Mouse (Mus musculus) CH12.LX (cell line): Measurements from ENCODE around the gene Usp40. TPM values are rescaled to one million over a fixed set of nuclear protein-coding genes. Genes with fewer than 3 reads are reported as not detected.

ENCODE experiments used
- DNase-seq: peaks from one replicate; pipeline ENCODE4 v3.0.0-alpha.2; 2013; ENCODE audit errors: extremely low read depth
- H3K27ac ChIP-seq: 2 replicates; pipeline ENCODE4 v1.5.1; 2012; ENCODE audit warnings: low read depth, mild to moderate bottlenecking, control low read depth, moderate library complexity; ENCODE audit not compliant: insufficient read depth
- H3K27me3 ChIP-seq: replicated peaks from 2 replicates; pipeline ENCODE3; 2012; ENCODE audit warnings: inconsistent platforms
- H3K36me3 ChIP-seq, 2 experiments: replicated peaks in 1 of 2; 2 replicates each; pipeline versions ENCODE3 to v1.6.1; 2012; ENCODE audit warnings: inconsistent platforms in 1 of 2, low read length in 1 of 2, mild to moderate bottlenecking in 1 of 2, mixed read lengths in 1 of 2, moderate library complexity in 1 of 2; ENCODE audit not compliant: control insufficient read depth in 1 of 2, insufficient read depth in 1 of 2
- H3K4me1 ChIP-seq, 2 experiments: 2 replicates each; pipeline ENCODE4 v1.6.1; 2012; ENCODE audit warnings: inconsistent platforms in 1 of 2, moderate library complexity in 1 of 2; ENCODE audit not compliant: insufficient read depth in 2 of 2, control insufficient read depth in 1 of 2
- H3K4me2 ChIP-seq: 2 replicates; pipeline ENCODE4 v1.6.1; 2012; ENCODE audit warnings: low read depth, mild to moderate bottlenecking, control low read depth; ENCODE audit not compliant: poor library complexity, insufficient read depth, severe bottlenecking
- H3K4me3 ChIP-seq, 3 experiments: fragments of 150-350 bp in 1 of 3; sonication (generic) in 1 of 3; replicated peaks in 1 of 3; 2 replicates each; pipeline versions ENCODE3 to v1.5.1; 2011 to 2012; ENCODE audit warnings: low read depth in 2 of 3, low read length in 2 of 3, mild to moderate bottlenecking in 2 of 3, moderate library complexity in 2 of 3, control low read depth in 1 of 3, improper control_type of control experiment in 1 of 3, inconsistent platforms in 1 of 3, mixed read lengths in 1 of 3; ENCODE audit not compliant: poor library complexity in 1 of 3
- H3K79me2 ChIP-seq: replicated peaks from 2 replicates; pipeline ENCODE4 v1.6.1; 2012; ENCODE audit warnings: mild to moderate bottlenecking, moderate library complexity; ENCODE audit not compliant: control insufficient read depth, poor library complexity, insufficient read depth, severe bottlenecking; ENCODE audit errors: extremely low read depth
- H3K9ac ChIP-seq: 2 replicates; pipeline ENCODE4 v1.6.1; 2012; ENCODE audit warnings: low read depth, mild to moderate bottlenecking, control low read depth, moderate library complexity; ENCODE audit not compliant: insufficient read depth
- H3K9me3 ChIP-seq: replicated peaks from 2 replicates; pipeline ENCODE3; 2012; ENCODE audit warnings: low read length, inconsistent platforms, mixed read lengths
- CHD1 ChIP-seq: IDR thresholded peaks from 2 replicates; pipeline ENCODE4 v1.6.1; 2012; ENCODE audit warnings: low read depth, low read length, improper control_type of control experiment, inconsistent platforms
- CHD2 ChIP-seq: IDR thresholded peaks from 2 replicates; pipeline ENCODE4 v1.6.1; 2011; ENCODE audit warnings: low read length, improper control_type of control experiment
- CTCF ChIP-seq, 2 experiments: IDR thresholded peaks in 1 of 2; conservative IDR thresholded peaks in 1 of 2; 2 replicates each; pipeline ENCODE4 v1.5.1; 2011 to 2012; ENCODE audit warnings: low read depth in 2 of 2, low read length in 2 of 2, improper control_type of control experiment in 1 of 2, inconsistent platforms in 1 of 2, mild to moderate bottlenecking in 1 of 2, moderate library complexity in 1 of 2
- E2F4 ChIP-seq: IDR thresholded peaks from 2 replicates; pipeline ENCODE4 v1.6.1; 2011; ENCODE audit warnings: low read depth, low read length, improper control_type of control experiment; ENCODE audit not compliant: insufficient replicate concordance
- ETS1 ChIP-seq: conservative IDR thresholded peaks from 2 replicates; pipeline ENCODE4 v1.6.1; 2012; ENCODE audit warnings: low read depth, mild to moderate bottlenecking, inconsistent platforms, low read length, improper control_type of control experiment, moderate library complexity
- HCFC1 ChIP-seq: IDR thresholded peaks from 2 replicates; pipeline ENCODE4 v1.6.1; 2012; ENCODE audit warnings: low read depth, mild to moderate bottlenecking, inconsistent platforms, low read length, improper control_type of control experiment
- IRF4 ChIP-seq: IDR thresholded peaks from 2 replicates; pipeline ENCODE4 v1.6.1; 2014; ENCODE audit warnings: low read depth, mild to moderate bottlenecking, inconsistent platforms, low read length, improper control_type of control experiment
- JUN ChIP-seq: IDR thresholded peaks from 2 replicates; pipeline ENCODE4 v1.6.1; 2011; ENCODE audit warnings: low read depth, mild to moderate bottlenecking, low read length, improper control_type of control experiment, moderate library complexity; ENCODE audit not compliant: insufficient read depth
- JUND ChIP-seq: conservative IDR thresholded peaks from 2 replicates; pipeline ENCODE4 v1.6.1; 2011; ENCODE audit warnings: low read depth, low read length, improper control_type of control experiment
- KAT2A ChIP-seq: IDR thresholded peaks from 2 replicates; pipeline ENCODE4 v1.6.1; 2012; ENCODE audit warnings: low read length, improper control_type of control experiment, inconsistent platforms; ENCODE audit not compliant: insufficient replicate concordance
- MAFK ChIP-seq: IDR thresholded peaks from 2 replicates; pipeline ENCODE4 v1.6.1; 2011; ENCODE audit warnings: low read length, improper control_type of control experiment; ENCODE audit not compliant: insufficient replicate concordance
- MAX ChIP-seq: IDR thresholded peaks from 2 replicates; pipeline ENCODE4 v1.6.1; 2011; ENCODE audit warnings: low read length, improper control_type of control experiment
- MEF2A ChIP-seq: IDR thresholded peaks from 2 replicates; pipeline ENCODE4 v1.6.1; 2014; ENCODE audit warnings: low read depth, mild to moderate bottlenecking, inconsistent platforms, low read length, improper control_type of control experiment, borderline replicate concordance
- MYC ChIP-seq: IDR thresholded peaks from 2 replicates; pipeline ENCODE4 v1.6.1; 2011; ENCODE audit warnings: low read depth, mild to moderate bottlenecking, improper control_type of control experiment, low read length
- NRF1 ChIP-seq: IDR thresholded peaks from 2 replicates; pipeline ENCODE4 v1.6.1; 2014; ENCODE audit warnings: low read depth, mild to moderate bottlenecking, inconsistent platforms, low read length, improper control_type of control experiment, moderate library complexity
- POLR2A ChIP-seq: IDR thresholded peaks from 2 replicates; pipeline ENCODE4 v1.6.1; 2011; ENCODE audit warnings: low read depth, mild to moderate bottlenecking, improper control_type of control experiment, low read length
- POLR2AphosphoS2 ChIP-seq: IDR thresholded peaks from 2 replicates; pipeline ENCODE4 v1.6.1; 2011; ENCODE audit warnings: low read depth, low read length, improper control_type of control experiment
- RAD21 ChIP-seq: IDR thresholded peaks from 2 replicates; pipeline ENCODE4 v1.6.1; 2011; ENCODE audit warnings: low read depth, mild to moderate bottlenecking, low read length, improper control_type of control experiment, moderate library complexity
- RCOR1 ChIP-seq: conservative IDR thresholded peaks from 2 replicates; pipeline ENCODE4 v1.6.1; 2012; ENCODE audit warnings: low read depth, mild to moderate bottlenecking, inconsistent platforms, low read length, improper control_type of control experiment
- SIN3A ChIP-seq: IDR thresholded peaks from 2 replicates; pipeline ENCODE4 v1.6.1; 2012; ENCODE audit warnings: low read length, improper control_type of control experiment, inconsistent platforms
- TBP ChIP-seq: conservative IDR thresholded peaks from 2 replicates; pipeline ENCODE4 v1.6.1; 2011; ENCODE audit warnings: low read depth, low read length, improper control_type of control experiment
- TCF12 ChIP-seq: IDR thresholded peaks from 2 replicates; pipeline ENCODE4 v1.6.1; 2014; ENCODE audit warnings: low read depth, mild to moderate bottlenecking, inconsistent platforms, low read length, improper control_type of control experiment
- USF1 ChIP-seq: IDR thresholded peaks from 2 replicates; pipeline ENCODE4 v1.6.1; 2014; ENCODE audit warnings: low read depth, mild to moderate bottlenecking, inconsistent platforms, low read length, improper control_type of control experiment
- ZKSCAN1 ChIP-seq: IDR thresholded peaks from 2 replicates; pipeline ENCODE4 v1.6.1; 2012; ENCODE audit warnings: low read depth, inconsistent platforms, low read length, improper control_type of control experiment, borderline replicate concordance
- ZMIZ1 ChIP-seq: IDR thresholded peaks from 2 replicates; pipeline ENCODE4 v1.6.1; 2012; ENCODE audit warnings: low read depth, mild to moderate bottlenecking, inconsistent platforms, low read length, improper control_type of control experiment
- dilution Hi-C: fragments of 300-500 bp; cut with MboI; formaldehyde crosslinking; loops from 2 replicates; pipeline ENCODE4 v1.14.3; 2020; ENCODE audit warnings: low sequenced_read_pairs; ENCODE audit not compliant: extremely low pct_unique_long_range_greater_than_20kb, extremely low pct_ligation_motif_present
- in situ Hi-C: fragments of 300-500 bp; cut with MboI; formaldehyde crosslinking; loops from 3 replicates; pipeline ENCODE4 v1.14.3; 2019; ENCODE audit warnings: low sequenced_read_pairs, low pct_ligation_motif_present, low pct_unique_long_range_greater_than_20kb, mixed read lengths
- polyA plus RNA-seq: library from polyadenylated mRNA; unstranded; fragments of >175 nt; gene quantifications from 2 replicates; pipeline ENCODE4 v1.2.1, GENCODE M21; 2012; ENCODE audit warnings: low read depth; ENCODE audit not compliant: insufficient read length
- total RNA-seq, 2 experiments: library from RNA; depleted of rRNA; stranded (reverse); fragments of 300-350 nt in 1 of 2; fragments of >200 nt in 1 of 2; gene quantifications; 2 replicates each; pipeline ENCODE4 v1.2.3; 2012 to 2014

The Usp40 gene
- total and polyA plus RNA-seq, 3 experiments, result 12.7 to 15.4 (median 14.8) TPM

GRCm38 (mm10) chr1:87933051-87933450 is 75.3 kb downstream of the Usp40 start:
- no peak for DNase-seq
- TF ChIP-seq CTCF (conservative IDR thresholded peaks at IDR 0.05 in 1 of 2, IDR thresholded peaks at IDR 0.05 in 1 of 2; ENCODE audit: low read depth in 2 of 2, low read length in 2 of 2) (no peak), TBP (no peak), ZMIZ1 (no peak), MYC (no peak), POLR2A (no peak), KAT2A (no peak), RAD21 (no peak), SIN3A (no peak), USF1 (no peak), ZKSCAN1 (no peak), MAFK (no peak), JUN (no peak), MEF2A (no peak), NRF1 (no peak), RCOR1 (no peak), IRF4 (no peak), MAX (no peak), CHD1 (no peak), JUND (no peak), TCF12 (no peak)
- in situ Hi-C loops, result no loop called here
- H3K9me3 ChIP-seq, result no peaks in the 10 kb centered on the region
- H3K36me3 ChIP-seq, result peaks cover 72 to 97% of the 10 kb centered on the region in 2 experiments
- H3K27ac ChIP-seq, result no peak overlapping the region
- dilution Hi-C loops, result no loop called here
- no peak overlapping the region for H3K4me2 ChIP-seq
- H3K79me2 ChIP-seq, result no peaks in the 10 kb centered on the region; the same call in 1 of the 2 replicates
- no peak overlapping the region for H3K9ac ChIP-seq
- no peaks in the 10 kb centered on the region for H3K27me3 ChIP-seq
- H3K4me3 ChIP-seq, result no peak overlapping the region
- H3K4me1 ChIP-seq, result peaks cover 0 to 22% of the 10 kb centered on the region in 2 experiments; a peak in 1 of 4 replicates

- Histone ChIP-seq H3K36me3 (peaks cover 74 to 97% of the 10 kb centered on the region in 2 experiments), H3K27me3 (no peaks in the 10 kb centered on the region), H3K9me3 (no peaks in the 10 kb centered on the region), H3K4me3 (no peak overlapping the region), H3K4me2 (no peak overlapping the region), H3K4me1 (peaks cover 0 to 22% of the 10 kb centered on the region in 2 experiments; a peak in 1 of 4 replicates), H3K79me2 (no peaks in the 10 kb centered on the region; the same call in 1 of the 2 replicates), H3K27ac (no peak overlapping the region)
- in situ Hi-C loops, result loop anchor here (10.0 kb wide), 1 partner anchor 165 kb away; no protein-coding TSS in a partner anchor
- DNase-seq, result no peak
- dilution Hi-C loops, result no loop called here
- no peak for TF ChIP-seq NRF1
- TF ChIP-seq TBP, result no peak
- TF ChIP-seq MYC, result no peak
- TF ChIP-seq ZKSCAN1, result no peak
- TF ChIP-seq RCOR1, result no peak
- no peak for TF ChIP-seq MAX
- TF ChIP-seq CHD1, result no peak
- no peak for TF ChIP-seq CHD2
- TF ChIP-seq USF1, result no peak
- no peak for TF ChIP-seq POLR2AphosphoS2
- TF ChIP-seq E2F4, result no peak
- no peak for TF ChIP-seq ZMIZ1
- no peak for TF ChIP-seq HCFC1
- TF ChIP-seq ETS1, result no peak
- no peak for TF ChIP-seq CTCF (conservative IDR thresholded peaks at IDR 0.05 in 1 of 2, IDR thresholded peaks at IDR 0.05 in 1 of 2; ENCODE audit: low read depth in 2 of 2, low read length in 2 of 2)
- TF ChIP-seq, all 38 proteins: peak for 0
- H3K9ac ChIP-seq, result no peak overlapping the region
Observed at GRCm38 (mm10) chr1:87929730-87930129, 78.6 kb downstream of the Usp40 start.
